Mouse (Mus musculus): ENCODE results near the gene Deup1. TPM values are rescaled to one million over a fixed set of nuclear protein-coding genes. Genes with fewer than 3 reads are reported as not detected.

The Deup1 gene
- polyA plus RNA-seq (2016; fragmentation: Nextera tagmentation; extraction: Ambion mirVana) = 0.34 and 0.56 TPM in 2 replicates

- Histone ChIP-seq H3K27me3 (peaks cover 4% of the 10 kb centered on the region; the same call in 1 of the 2 replicates), H3K4me1 (peaks cover 7% of the 10 kb centered on the region), H3K4me3 (peak within 1 kb of the TSS; percentile 34), H3K9ac (peak within 1 kb of the TSS; percentile 56), H3K9me3 (no peaks in the 10 kb centered on the region), H3K4me2 (replicated peaks) (peak within 1 kb of the TSS; percentile 73), H3K36me3 (no peaks in the 10 kb centered on the region), H3K27ac (no peak within 1 kb of the TSS)
- ATAC-seq (ENCODE audit: insufficient number of reproducible peaks, insufficient read depth, low FRiP score, low TSS enrichment) = peak; percentile 64; the same call in 1 of the 2 replicates
- WGBS = 1% methylated on average over 28 of the region's 28 CpGs
Measured at GRCm38 (mm10) chr9:15627785-15628287, at the start of gene Deup1. Gene Deup1 (minus strand): TSS chr9:15627933.

DNA sequence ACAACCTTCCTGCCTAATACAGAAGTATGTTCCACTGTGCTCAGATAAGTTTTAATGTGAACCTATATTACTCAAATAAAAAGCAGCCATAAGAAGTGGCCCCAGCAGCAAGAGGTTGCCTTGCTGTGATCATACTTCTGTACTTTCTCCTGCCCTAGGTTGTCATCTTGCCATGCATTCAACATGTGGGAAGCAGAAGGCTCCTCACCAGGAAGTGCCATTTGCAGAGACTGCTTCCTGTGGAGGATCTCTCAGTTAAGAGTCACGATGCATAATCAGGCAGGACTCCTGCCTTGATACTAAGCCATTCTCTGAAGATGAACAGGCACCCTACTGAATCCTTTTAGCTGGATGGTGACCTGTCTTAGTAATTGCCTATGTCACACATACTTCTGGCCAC lies 44.5 kb upstream of the Deup1 start:
- ATAC-seq (ENCODE audit: insufficient number of reproducible peaks, insufficient read depth, low FRiP score, low TSS enrichment) = no peak
- no peaks in the 10 kb centered on the region for H3K36me3 ChIP-seq
- H3K9ac ChIP-seq = no peak overlapping the region
- no peak overlapping the region for H3K27ac ChIP-seq
- no peak overlapping the region for H3K4me3 ChIP-seq
- no peak overlapping the region for H3K4me2 ChIP-seq (replicated peaks)
- 55% methylated on average over 1 of the region's 1 CpGs for WGBS
- H3K27me3 ChIP-seq = no peaks in the 10 kb centered on the region
- no peaks in the 10 kb centered on the region for H3K4me1 ChIP-seq
- no peaks in the 10 kb centered on the region for H3K9me3 ChIP-seq

GRCm38 (mm10) chr9:15670002-15670527 lies 42.3 kb upstream of the Deup1 start:
- no peaks in the 10 kb centered on the region for H3K27me3 ChIP-seq
- WGBS = 55% methylated on average over 5 of the region's 5 CpGs
- no peak overlapping the region for H3K4me2 ChIP-seq (replicated peaks)
- no peak overlapping the region for H3K9ac ChIP-seq
- H3K36me3 ChIP-seq = no peaks in the 10 kb centered on the region
- H3K27ac ChIP-seq = no peak overlapping the region
- H3K9me3 ChIP-seq = no peaks in the 10 kb centered on the region
- H3K4me3 ChIP-seq = no peak overlapping the region
- no peak for ATAC-seq (ENCODE audit: insufficient number of reproducible peaks, insufficient read depth, low FRiP score, low TSS enrichment)
- no peaks in the 10 kb centered on the region for H3K4me1 ChIP-seq

DNA sequence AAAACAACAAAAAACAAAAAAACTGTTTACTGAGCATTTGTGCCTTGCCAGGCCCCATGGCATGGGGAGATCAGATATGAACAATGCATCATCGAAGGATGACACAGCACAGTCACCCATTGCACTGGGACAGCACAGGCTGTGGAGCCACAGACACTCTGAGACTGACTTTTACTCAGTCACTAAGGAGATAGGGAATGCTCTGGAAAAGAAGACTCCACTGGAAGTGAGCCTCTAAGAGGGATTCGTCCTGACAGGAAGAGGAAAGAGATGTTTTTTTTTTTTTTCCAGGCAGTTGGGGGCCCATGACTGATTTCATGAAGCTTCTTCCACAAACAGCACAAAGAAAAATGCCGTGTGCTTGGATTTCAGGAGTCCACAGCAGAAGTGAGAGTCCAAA lies 41.7 kb upstream of the Deup1 start:
- 76% methylated on average over 3 of the region's 3 CpGs for WGBS
- ATAC-seq (ENCODE audit: insufficient number of reproducible peaks, insufficient read depth, low FRiP score, low TSS enrichment) = no peak
- H3K4me1 ChIP-seq = no peaks in the 10 kb centered on the region

DNA sequence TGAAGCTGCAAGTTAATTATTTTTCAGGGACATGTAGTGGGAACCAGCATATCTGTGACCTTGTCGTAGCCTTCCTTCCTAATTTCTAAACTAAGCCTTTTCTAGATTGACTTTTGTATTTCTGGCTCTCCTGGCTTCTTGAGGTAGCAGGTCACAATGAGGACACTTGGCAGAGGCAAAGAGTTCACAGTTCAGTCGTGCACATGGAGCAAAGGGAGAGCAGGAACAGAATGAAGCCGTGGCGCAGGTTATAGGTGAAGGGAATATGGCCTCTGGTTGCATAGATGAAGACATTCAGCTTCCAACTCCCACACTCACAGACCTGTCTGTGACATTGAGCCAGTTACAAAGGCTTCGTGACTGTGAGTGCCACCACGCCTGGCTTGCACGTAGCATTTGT lies 36.9 kb upstream of the Deup1 start:
- H3K9me3 ChIP-seq = no peaks in the 10 kb centered on the region
- no peak overlapping the region for H3K4me3 ChIP-seq
- no peak overlapping the region for H3K9ac ChIP-seq
- H3K36me3 ChIP-seq = no peaks in the 10 kb centered on the region
- no peaks in the 10 kb centered on the region for H3K4me1 ChIP-seq
- ATAC-seq (ENCODE audit: insufficient number of reproducible peaks, insufficient read depth, low FRiP score, low TSS enrichment) = no peak
- no peaks in the 10 kb centered on the region for H3K27me3 ChIP-seq
- 82% methylated on average over 7 of the region's 7 CpGs for WGBS
- no peak overlapping the region for H3K4me2 ChIP-seq (replicated peaks)
- H3K27ac ChIP-seq = no peak overlapping the region

More for the DNA sequence above, 41.7 kb upstream of the Deup1 start:
- Histone ChIP-seq H3K9me3 (no peaks in the 10 kb centered on the region), H3K27me3 (no peaks in the 10 kb centered on the region), H3K4me2 (replicated peaks) (no peak overlapping the region), H3K27ac (no peak overlapping the region), H3K4me3 (no peak overlapping the region), H3K36me3 (no peaks in the 10 kb centered on the region), H3K9ac (no peak overlapping the region)

GRCm38 (mm10) chr9:15659069-15659468 lies 31.3 kb upstream of the Deup1 start:
- Histone ChIP-seq H3K4me1 (peaks cover 3% of the 10 kb centered on the region; the same call in 1 of the 2 replicates), H3K4me3 (no peak overlapping the region), H3K4me2 (replicated peaks) (no peak overlapping the region), H3K27ac (no peak overlapping the region), H3K9ac (no peak overlapping the region), H3K9me3 (no peaks in the 10 kb centered on the region), H3K36me3 (no peaks in the 10 kb centered on the region), H3K27me3 (no peaks in the 10 kb centered on the region)
- ATAC-seq (ENCODE audit: insufficient number of reproducible peaks, insufficient read depth, low FRiP score, low TSS enrichment) = no peak
- WGBS = 54% methylated on average over 6 of the region's 6 CpGs

- ATAC-seq (ENCODE audit: insufficient number of reproducible peaks, insufficient read depth, low FRiP score, low TSS enrichment) = no peak
- 40% methylated on average over 6 of the region's 6 CpGs for WGBS
- Histone ChIP-seq H3K9ac (no peak overlapping the region), H3K4me3 (no peak overlapping the region), H3K4me1 (peaks cover 3% of the 10 kb centered on the region; the same call in 1 of the 2 replicates), H3K36me3 (no peaks in the 10 kb centered on the region), H3K27me3 (no peaks in the 10 kb centered on the region), H3K27ac (no peak overlapping the region), H3K4me2 (replicated peaks) (no peak overlapping the region), H3K9me3 (no peaks in the 10 kb centered on the region)
Measured at GRCm38 (mm10) chr9:15658236-15658785, 30.6 kb upstream of the Deup1 start.

DNA sequence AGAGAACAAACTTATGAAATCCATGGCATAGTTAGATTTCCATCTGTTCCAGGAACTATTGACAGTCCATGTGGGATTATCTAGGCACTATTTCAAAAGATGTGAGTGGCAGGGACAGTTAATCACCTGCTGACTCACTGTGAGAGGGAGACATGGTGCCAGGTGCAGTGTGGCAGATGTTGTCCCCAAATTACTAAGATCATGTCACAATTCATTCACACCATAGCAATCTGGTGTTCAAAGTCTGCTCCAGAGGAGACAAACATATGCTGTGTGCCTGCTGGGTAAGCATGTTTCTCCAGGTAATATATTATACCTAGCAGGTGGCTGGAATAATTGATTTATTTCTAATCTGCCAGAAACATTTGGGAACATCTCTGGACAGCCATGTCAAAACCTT lies 25.3 kb upstream of the Deup1 start:
- Histone ChIP-seq H3K4me1 (no peaks in the 10 kb centered on the region), H3K4me3 (no peak overlapping the region), H3K36me3 (no peaks in the 10 kb centered on the region), H3K27ac (no peak overlapping the region), H3K4me2 (replicated peaks) (no peak overlapping the region), H3K9me3 (no peaks in the 10 kb centered on the region), H3K27me3 (no peaks in the 10 kb centered on the region), H3K9ac (no peak overlapping the region)
- ATAC-seq (ENCODE audit: insufficient number of reproducible peaks, insufficient read depth, low FRiP score, low TSS enrichment) = no peak

DNA sequence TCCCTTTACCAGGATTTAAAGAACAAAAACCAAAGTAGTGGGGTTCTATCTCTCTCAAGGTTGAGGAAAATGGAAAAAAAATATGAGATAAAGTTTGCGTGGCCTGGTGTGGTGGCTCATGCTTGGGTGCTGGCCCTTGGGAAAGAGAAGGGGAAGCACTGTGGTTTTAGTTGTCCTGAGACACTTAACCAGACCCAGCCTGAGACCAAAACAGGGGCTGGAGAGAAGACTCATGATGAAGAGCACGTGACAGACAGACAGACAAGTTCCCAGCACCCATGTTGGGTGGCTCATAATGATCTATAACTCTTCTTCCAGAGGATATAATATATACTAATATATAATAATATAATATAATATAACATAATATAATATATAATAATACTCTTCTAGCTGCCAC lies 22.2 kb upstream of the Deup1 start:
- Histone ChIP-seq H3K4me1 (no peaks in the 10 kb centered on the region), H3K27ac (no peak overlapping the region), H3K4me3 (no peak overlapping the region), H3K4me2 (replicated peaks) (no peak overlapping the region), H3K36me3 (no peaks in the 10 kb centered on the region), H3K27me3 (no peaks in the 10 kb centered on the region), H3K9ac (no peak overlapping the region), H3K9me3 (no peaks in the 10 kb centered on the region)
- 98% methylated on average over 2 of the region's 2 CpGs for WGBS
- no peak for ATAC-seq (ENCODE audit: insufficient number of reproducible peaks, insufficient read depth, low FRiP score, low TSS enrichment)

DNA sequence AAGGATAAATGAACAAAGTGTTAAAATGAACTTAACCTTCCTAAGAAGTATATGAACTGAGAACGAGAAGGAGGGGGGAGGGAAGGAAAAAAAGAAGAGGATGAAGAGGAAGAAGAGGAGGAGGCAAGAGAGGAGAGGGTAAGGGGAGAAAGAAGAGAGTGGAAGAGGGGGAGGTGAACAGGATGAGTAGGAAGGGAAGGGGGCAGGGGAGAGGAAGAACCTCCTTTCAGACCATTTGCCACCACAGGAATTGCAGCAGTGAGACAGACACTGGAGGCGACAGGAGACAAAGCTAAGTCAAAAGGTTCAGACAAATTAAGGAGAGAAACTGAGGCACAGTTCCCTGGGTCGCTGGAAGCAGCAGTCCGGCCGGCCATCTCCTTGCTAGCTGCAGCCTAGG lies 349 bp downstream of the Deup1 start:
- WGBS = 14% methylated on average over 5 of the region's 5 CpGs
- peak overlapping the region; percentile 56; the same call in 1 of the 2 replicates for H3K9ac ChIP-seq
- H3K4me3 ChIP-seq = peak overlapping the region; percentile 34
- no peak overlapping the region for H3K27ac ChIP-seq
- H3K4me2 ChIP-seq (replicated peaks) = peak overlapping the region; percentile 73
- no peak for ATAC-seq (ENCODE audit: insufficient number of reproducible peaks, insufficient read depth, low FRiP score, low TSS enrichment)
- no peaks in the 10 kb centered on the region for H3K36me3 ChIP-seq
- no peaks in the 10 kb centered on the region for H3K9me3 ChIP-seq
- peaks cover 4% of the 10 kb centered on the region; the same call in 1 of the 2 replicates for H3K27me3 ChIP-seq
- peaks cover 7% of the 10 kb centered on the region for H3K4me1 ChIP-seq

DNA sequence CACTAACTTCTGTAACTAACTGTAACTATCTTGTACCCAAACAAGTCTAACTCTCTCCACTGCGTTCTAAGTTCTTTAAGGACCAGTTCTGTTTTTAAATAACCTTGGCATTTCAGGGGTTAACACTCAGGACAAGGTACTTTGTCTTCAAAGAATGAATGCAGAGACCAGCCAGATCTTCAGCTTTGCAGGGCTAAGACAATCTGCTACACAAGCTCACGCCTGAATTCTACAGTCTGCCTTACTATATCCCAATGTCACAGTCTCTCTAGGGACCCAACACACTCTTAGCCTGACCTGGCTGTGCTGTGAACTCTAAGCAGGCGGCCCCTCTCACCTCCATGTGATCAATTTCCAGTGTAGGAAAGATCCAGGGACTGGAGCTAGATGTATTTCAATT lies 3.0 kb downstream of the Deup1 start:
- Histone ChIP-seq H3K4me3 (no peak overlapping the region), H3K4me1 (peaks cover 7% of the 10 kb centered on the region), H3K9me3 (no peaks in the 10 kb centered on the region), H3K36me3 (no peaks in the 10 kb centered on the region), H3K27ac (no peak overlapping the region), H3K27me3 (peaks cover 4% of the 10 kb centered on the region; the same call in 1 of the 2 replicates), H3K4me2 (replicated peaks) (no peak overlapping the region), H3K9ac (no peak overlapping the region)
- no peak for ATAC-seq (ENCODE audit: insufficient number of reproducible peaks, insufficient read depth, low FRiP score, low TSS enrichment)
- WGBS = 64% methylated on average over 3 of the region's 3 CpGs

GRCm38 (mm10) chr9:15619767-15620166 lies 8.0 kb downstream of the Deup1 start:
- Histone ChIP-seq H3K9ac (no peak overlapping the region), H3K36me3 (no peaks in the 10 kb centered on the region), H3K4me2 (replicated peaks) (no peak overlapping the region), H3K27ac (no peak overlapping the region), H3K4me1 (peaks cover 6% of the 10 kb centered on the region; the same call in 1 of the 2 replicates), H3K4me3 (no peak overlapping the region), H3K27me3 (no peaks in the 10 kb centered on the region), H3K9me3 (no peaks in the 10 kb centered on the region)
- no peak for ATAC-seq (ENCODE audit: insufficient number of reproducible peaks, insufficient read depth, low FRiP score, low TSS enrichment)
- WGBS = 56% methylated on average over 1 of the region's 1 CpGs
